10 mouse cellular contexts compared by ENCODE assay signal in the genomic region with DNA sequence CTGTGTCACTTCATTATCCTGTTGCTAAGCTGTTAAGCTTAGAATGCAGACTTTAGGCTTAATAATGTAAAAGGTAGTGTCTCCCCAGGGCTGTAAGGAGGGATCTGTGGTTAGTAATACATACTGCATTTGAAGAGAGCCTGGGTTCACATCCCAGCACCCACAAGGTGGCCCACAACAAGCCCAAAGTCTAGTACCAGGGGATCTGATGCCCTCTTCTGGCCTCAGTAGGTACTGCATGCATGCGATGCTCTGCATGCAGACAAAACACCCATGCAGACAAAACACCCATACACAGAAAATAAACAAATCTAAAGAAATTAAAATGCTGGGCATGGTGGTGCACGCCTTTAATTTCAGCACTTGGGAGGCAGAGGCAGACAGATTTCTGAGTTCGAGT.
DNase-seq lines count a peak whose midpoint lies in the region; ATAC-seq and TF ChIP-seq lines count a peak whose summit lies in the region.
"Had no signal": no experiment of that assay in that cellular context is flagged by ENCODE, and none has a peak within 500 bp of the region (broad histone marks: within the 10 kb centered on the region; RNA-seq: fewer than 3 reads in every experiment).

No protein-coding gene starts in this region.

- no peak overlapping the region for H3K4me2 ChIP-seq in kidney, embryonic 15.5 days
- H3K4me2 ChIP-seq in CH12.LX (ENCODE audit: insufficient read depth, low read depth, poor library complexity, severe bottlenecking), result no peak overlapping the region
- H3K4me2 ChIP-seq: midbrain, embryonic 13.5 days had no signal

- ATAC-seq in kidney, embryonic 15.5 days (replicated peaks; ENCODE audit: low FRiP score), result no peak
- ATAC-seq: midbrain, embryonic 13.5 days had no signal

- TF ChIP-seq POLR2A in CH12.LX (IDR thresholded peaks at IDR 0.05; ENCODE audit: low read depth, low read length), result no peak

- H3K9me3 ChIP-seq in kidney, embryonic 15.5 days (replicated peaks), result no peaks in the 10 kb centered on the region
- H3K9me3 ChIP-seq in CH12.LX (replicated peaks; ENCODE audit: low read length), result no peaks in the 10 kb centered on the region
- H3K9me3 ChIP-seq: hindbrain, embryonic 10.5 days; midbrain, embryonic 13.5 days had no signal

- peak; percentile 51 to 52; a peak in 3 of 4 replicates for TF ChIP-seq CTCF in CH12.LX (conservative IDR thresholded peaks at IDR 0.05 in 1 of 2, IDR thresholded peaks at IDR 0.05 in 1 of 2; ENCODE audit: low read depth in 2 of 2, low read length in 2 of 2)

- H3K9ac ChIP-seq in kidney, embryonic 15.5 days, result no peak overlapping the region
- H3K9ac ChIP-seq in CH12.LX (ENCODE audit: insufficient read depth, low read depth), result no peak overlapping the region
- H3K9ac ChIP-seq: midbrain, embryonic 13.5 days had no signal

- no peak overlapping the region for H3K27ac ChIP-seq in kidney, embryonic 15.5 days
- H3K27ac ChIP-seq in CH12.LX (ENCODE audit: insufficient read depth, low read depth), result no peak overlapping the region
- H3K27ac ChIP-seq: hindbrain, embryonic 10.5 days; midbrain, embryonic 13.5 days had no signal

- intact Hi-C loops in left cerebral cortex, postnatal 36 days (cut with DNase I), result no loop called here

- H3K27me3 ChIP-seq in kidney, embryonic 15.5 days, result no peaks in the 10 kb centered on the region
- no peaks in the 10 kb centered on the region for H3K27me3 ChIP-seq in CH12.LX (replicated peaks)
- H3K27me3 ChIP-seq: midbrain, embryonic 13.5 days had no signal

- H3K4me3 ChIP-seq in kidney, embryonic 15.5 days (replicated peaks), result no peak overlapping the region
- no peak overlapping the region for H3K4me3 ChIP-seq in CH12.LX (replicated peaks in 1 of 3; ENCODE audit: low read depth in 2 of 3, low read length in 2 of 3, poor library complexity in 1 of 3)
- H3K4me3 ChIP-seq: hindbrain, embryonic 10.5 days; midbrain, embryonic 13.5 days had no signal

- 90% methylated on average over 3 of the region's 3 CpGs for WGBS in kidney, embryonic 15.5 days

- no peak for TF ChIP-seq EP300 in CH12.LX (IDR thresholded peaks at IDR 0.05; ENCODE audit: low read length)

- peak; percentile 35 for DNase-seq in kidney, postnatal 10 days
- DNase-seq in CH12.LX (ENCODE audit: extremely low read depth) (no peak), NIH3T3 (ENCODE audit: low read depth) (peak; percentile 47)
- peak; percentile 57 for DNase-seq in naive thymus-derived CD4-positive, alpha-beta T cell, adult 2 months (ENCODE audit: low read depth)
- DNase-seq in urinary bladder, postnatal 14 days (ENCODE audit: low spot score), result no peak
- no peak for DNase-seq in left cerebral cortex, postnatal 36 days (ENCODE audit: low spot score in 2 of 2)
- DNase-seq: cerebellum, adult 9-10 months had no signal

- dilution Hi-C loops in CH12.LX (cut with MboI; ENCODE audit: extremely low pct_ligation_motif_present, extremely low pct_unique_long_range_greater_than_20kb, low sequenced_read_pairs), result no loop called here

- no peaks in the 10 kb centered on the region for H3K79me2 ChIP-seq in CH12.LX (replicated peaks; ENCODE audit: control insufficient read depth, extremely low read depth, insufficient read depth, poor library complexity, severe bottlenecking)

- no peaks in the 10 kb centered on the region for H3K36me3 ChIP-seq in kidney, embryonic 15.5 days
- H3K36me3 ChIP-seq in CH12.LX (replicated peaks in 1 of 2; ENCODE audit: control insufficient read depth in 1 of 2, insufficient read depth in 1 of 2, low read length in 1 of 2), result peaks cover 27 to 64% of the 10 kb centered on the region in 2 experiments
- H3K36me3 ChIP-seq: hindbrain, embryonic 10.5 days; midbrain, embryonic 13.5 days had no signal

- in situ Hi-C loops in CH12.LX (cut with MboI; ENCODE audit: low pct_ligation_motif_present, low pct_unique_long_range_greater_than_20kb, low sequenced_read_pairs), result no loop called here

- peak; percentile 31 for TF ChIP-seq RAD21 in CH12.LX (IDR thresholded peaks at IDR 0.05; ENCODE audit: low read depth, low read length)

- H3K4me1 ChIP-seq in kidney, embryonic 15.5 days, result peaks cover 38% of the 10 kb centered on the region
- peaks cover 5 to 19% of the 10 kb centered on the region in 2 experiments for H3K4me1 ChIP-seq in CH12.LX (ENCODE audit: control insufficient read depth in 1 of 2, insufficient read depth in 2 of 2)

TF ChIP-seq in CH12.LX, 34 proteins besides CTCF, POLR2A, EP300 and RAD21:
- TF ChIP-seq SMC3 (IDR thresholded peaks at IDR 0.05; ENCODE audit: low read depth, low read length) (peak; percentile 49), MAX (IDR thresholded peaks at IDR 0.05; ENCODE audit: low read length) (no peak)
TF ChIP-seq in CH12.LX: peak in this region for 1.

Comparison
In these comparisons a context has a peak if more than half of its experiments do, and no peak if none do; other contexts are left out.
1. DNase-seq: peak in kidney, postnatal 10 days (single experiment), NIH3T3 (single experiment) and naive thymus-derived CD4-positive, alpha-beta T cell, adult 2 months (single experiment); none in CH12.LX (single experiment), urinary bladder, postnatal 14 days (single experiment) and left cerebral cortex, postnatal 36 days (0 of 2).